Mouse (Mus musculus) G1E (cell line): ENCODE measurements around the gene Oaf.

Experiments used
- CTCF ChIP-seq: IDR thresholded peaks from 2 replicates; pipeline ENCODE4 v1.5.1; 2012; ENCODE audit warnings: low read depth, low read length, inconsistent platforms, mixed read lengths
- GATA1 ChIP-seq: IDR thresholded peaks from 2 replicates; pipeline ENCODE4 v1.6.1; 2012; ENCODE audit warnings: borderline replicate concordance, low read length, inconsistent platforms, mixed read lengths

DNA sequence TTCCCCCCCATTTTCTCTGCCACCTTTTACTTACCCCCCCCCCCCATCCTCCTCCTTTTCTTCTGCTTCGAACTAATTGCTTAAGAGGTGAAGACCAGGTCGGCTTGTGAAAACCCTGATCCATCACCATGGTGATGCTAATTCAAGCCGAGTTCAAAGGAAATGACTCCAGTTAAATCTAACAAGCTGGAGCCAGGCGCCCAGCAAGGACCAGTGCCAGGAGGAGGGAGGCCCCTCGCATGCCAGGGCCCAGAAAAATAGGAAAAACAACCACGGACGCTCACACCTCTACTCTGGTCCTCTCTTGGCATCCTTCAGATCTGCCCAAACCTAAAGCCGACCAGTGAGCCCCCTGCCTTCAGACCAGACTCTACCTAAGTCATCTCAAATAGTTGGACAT is 29.5 kb upstream of the Oaf start:
- TF ChIP-seq CTCF, result no peak
- no peak for TF ChIP-seq GATA1
